Mouse (Mus musculus) MEL (cell line): Measurements from ENCODE around the gene Spout1.

Experiments used
- BHLHE40 ChIP-seq: IDR thresholded peaks from 2 replicates; pipeline ENCODE4 v1.6.1; 2012; ENCODE audit warnings: low read depth, mild to moderate bottlenecking, inconsistent platforms, low read length, improper control_type of control experiment, borderline replicate concordance
- CHD2 ChIP-seq: IDR thresholded peaks from 2 replicates; pipeline ENCODE4 v1.6.1; 2011; ENCODE audit warnings: low read length, improper control_type of control experiment
- CTCF ChIP-seq, 3 experiments: IDR thresholded peaks in 2 of 3; conservative IDR thresholded peaks in 1 of 3; 2 replicates each; pipeline ENCODE4 v1.5.1; 2011 to 2012; ENCODE audit warnings: low read length in 3 of 3, low read depth in 2 of 3, mild to moderate bottlenecking in 2 of 3, improper control_type of control experiment in 1 of 3, inconsistent platforms in 1 of 3, mixed read lengths in 1 of 3, moderate library complexity in 1 of 3; ENCODE audit not compliant: control insufficient read depth in 1 of 3, insufficient read depth in 1 of 3, poor library complexity in 1 of 3, severe bottlenecking in 1 of 3
- EP300 ChIP-seq, 2 experiments: IDR thresholded peaks; 2 replicates each; pipeline ENCODE4 v1.6.1; 2011; ENCODE audit warnings: improper control_type of control experiment in 2 of 2, low read length in 2 of 2, low read depth in 1 of 2, mild to moderate bottlenecking in 1 of 2
- MEF2A ChIP-seq: IDR thresholded peaks from 2 replicates; pipeline ENCODE4 v1.6.1; 2014; ENCODE audit warnings: low read depth, mild to moderate bottlenecking, inconsistent platforms, low read length, improper control_type of control experiment; ENCODE audit not compliant: poor library complexity, insufficient replicate concordance, severe bottlenecking; ENCODE audit errors: extremely low read depth

GRCm38 (mm10) chr2:30171371-30171996, 6.8 kb downstream of the Spout1 start, which contains the start of gene Endog:
- TF ChIP-seq CTCF (IDR thresholded peaks at IDR 0.05 in 2 of 3, conservative IDR thresholded peaks at IDR 0.05 in 1 of 3; ENCODE audit: control insufficient read depth in 1 of 3, insufficient read depth in 1 of 3, low read depth in 2 of 3, low read length in 3 of 3, poor library complexity in 1 of 3, severe bottlenecking in 1 of 3) = no peak
- no peak for TF ChIP-seq MEF2A
- TF ChIP-seq CHD2 = no peak
- TF ChIP-seq BHLHE40 = no peak
- 0 out of 4 replicates have a peak, but pooled peaks of 1 of the 2 experiments have one; percentile 2 for TF ChIP-seq EP300 (IDR thresholded peaks at IDR 0.05; ENCODE audit: low read depth in 1 of 2, low read length in 2 of 2)
